Mouse (Mus musculus) forebrain, embryonic 13.5 days (tissue): ENCODE measurements around the gene Pygm. TPM values are rescaled to one million over a fixed set of nuclear protein-coding genes. Genes with fewer than 3 reads are reported as not detected.

Experiments used
- ATAC-seq: fragments of 200-750 bp; cut with Nextera tagmentation; 2 replicates; pipeline ENCODE4 v1.8.0; 2017
- H3K27ac ChIP-seq: fragments of 300-500 bp; sonication (generic); 2 replicates; pipeline ENCODE4 v1.5.1; 2015; ENCODE audit warnings: inconsistent platforms, mild to moderate bottlenecking, moderate library complexity
- H3K27me3 ChIP-seq: fragments of 300-500 bp; sonication (generic); 2 replicates; pipeline ENCODE4 v1.6.1; 2015; ENCODE audit warnings: mild to moderate bottlenecking, inconsistent platforms
- H3K36me3 ChIP-seq: fragments of 300-500 bp; sonication (generic); 2 replicates; pipeline ENCODE4 v1.6.1; 2015; ENCODE audit warnings: mild to moderate bottlenecking, inconsistent platforms; ENCODE audit not compliant: poor library complexity, severe bottlenecking
- H3K4me1 ChIP-seq: fragments of 300-500 bp; sonication (generic); 2 replicates; pipeline ENCODE4 v1.6.1; 2015; ENCODE audit warnings: inconsistent platforms
- H3K4me2 ChIP-seq: fragments of 300-500 bp; sonication (generic); 2 replicates; pipeline ENCODE4 v1.6.1; 2015; ENCODE audit warnings: inconsistent platforms, mild to moderate bottlenecking, moderate library complexity
- H3K4me3 ChIP-seq: fragments of 300-500 bp; sonication (generic); 2 replicates; pipeline ENCODE4 v1.5.1; 2015; ENCODE audit warnings: mild to moderate bottlenecking, inconsistent platforms
- H3K9ac ChIP-seq: fragments of 300-500 bp; sonication (generic); 2 replicates; pipeline ENCODE4 v1.6.1; 2015; ENCODE audit warnings: mild to moderate bottlenecking, inconsistent platforms
- H3K9me3 ChIP-seq: fragments of 300-500 bp; sonication (generic); replicated peaks from 2 replicates; pipeline ENCODE4 v1.6.1; 2016; ENCODE audit warnings: inconsistent platforms
- WGBS: fragments of 180-500 bp; shearing (Covaris S2); methylation state at CpG from one replicate; pipeline ENCODE4 v1.1.7; 2015; 5-methylcytosine and 5-hydroxymethylcytosine counted together
- polyA plus RNA-seq: library from polyadenylated mRNA; unstranded; fragments of >200 nt; fragmentation: Nextera tagmentation; extraction: Ambion mirVana; gene quantifications from 2 replicates; pipeline ENCODE4 v1.2.1, GENCODE M21; 2015

Gene Pygm
- polyA plus RNA-seq, result 2.0 and 2.1 TPM in 2 replicates

DNA sequence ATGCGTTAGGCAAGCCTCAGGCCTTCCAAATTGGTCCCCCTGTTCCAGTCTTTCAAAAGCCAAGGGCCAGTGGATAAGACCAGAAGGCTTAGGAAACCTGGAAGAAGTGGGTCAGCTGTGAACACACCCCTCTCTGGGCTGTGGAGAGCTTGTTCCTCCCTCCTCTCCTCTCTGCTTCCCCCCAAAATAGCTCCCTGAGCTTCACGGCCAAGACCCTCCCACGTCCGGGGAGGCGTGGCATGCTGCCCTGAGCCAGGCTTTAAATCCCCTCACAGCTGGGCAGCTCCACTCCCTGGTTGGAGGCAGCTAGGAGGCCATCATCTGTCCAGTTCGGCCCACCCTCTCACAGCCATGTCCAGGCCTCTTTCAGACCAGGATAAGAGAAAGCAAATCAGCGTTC lies at the start of gene Pygm:
TSS of gene Pygm (plus strand) at position 272 of the 400 bp plus-strand sequence.
- 11% methylated on average over 7 of the region's 7 CpGs for WGBS
- H3K4me2 ChIP-seq, result no peak within 1 kb of the TSS
- 0 out of 2 replicates have a peak within 1 kb of the TSS, but pooled peaks have one; percentile 21 for H3K9ac ChIP-seq
- no peak within 1 kb of the TSS for H3K4me3 ChIP-seq
- H3K36me3 ChIP-seq, result peaks cover 7% of the 10 kb centered on the region
- H3K4me1 ChIP-seq, result 0 out of 2 replicates have a peak, but pooled peaks cover 9% of the 10 kb centered on the region
- H3K9me3 ChIP-seq, result no peaks in the 10 kb centered on the region
- H3K27me3 ChIP-seq, result 0 out of 2 replicates have a peak, but pooled peaks cover 2% of the 10 kb centered on the region
- no peak for ATAC-seq
- H3K27ac ChIP-seq, result no peak within 1 kb of the TSS

DNA sequence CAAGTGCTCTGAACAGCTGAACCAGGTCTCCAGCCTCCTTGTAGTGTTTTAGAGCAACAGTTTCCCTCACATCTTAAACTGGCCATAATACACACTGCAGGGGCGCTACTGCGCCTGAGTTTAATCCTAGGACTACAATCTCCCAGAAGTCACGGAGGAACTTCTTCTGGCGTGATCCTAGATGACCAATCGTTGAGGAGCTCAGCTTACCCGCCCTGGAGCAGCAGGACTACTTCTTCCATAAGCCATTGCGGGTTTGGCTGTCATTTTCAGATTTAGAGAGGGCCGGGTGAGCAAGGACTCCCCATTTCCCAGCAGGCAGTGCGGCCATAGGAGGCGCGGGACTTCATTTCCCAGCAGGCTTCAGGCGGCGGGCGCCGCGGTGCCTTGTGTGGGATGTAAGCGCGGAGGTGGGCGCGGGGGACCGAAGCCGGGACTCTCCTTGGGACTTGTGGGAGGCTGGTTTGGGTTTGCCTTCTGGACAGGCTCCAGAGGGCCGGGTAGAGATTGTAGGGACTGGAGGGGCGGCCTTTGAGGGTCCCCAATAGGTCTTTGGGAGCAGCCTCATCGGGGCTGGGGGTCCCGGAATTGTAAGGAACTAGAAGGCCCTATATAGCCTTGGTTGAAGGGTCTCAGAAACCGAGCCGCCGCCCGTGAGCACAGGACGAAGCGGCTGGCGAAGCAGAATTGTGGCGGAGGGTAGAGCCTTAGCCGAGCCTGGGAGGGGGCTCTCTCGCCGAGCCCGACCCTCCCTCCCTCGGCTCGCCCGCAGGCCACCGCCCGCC lies 49.3 kb upstream of the Pygm start, which contains the start of gene Men1:
TSS of gene Men1 (plus strand) at position 307 of the 785 bp plus-strand sequence.
- H3K27ac ChIP-seq, result peak within 1 kb of the TSS; percentile 61
- peaks cover 33% of the 10 kb centered on the region for H3K36me3 ChIP-seq
- no peaks in the 10 kb centered on the region for H3K27me3 ChIP-seq
- H3K9ac ChIP-seq, result peak within 1 kb of the TSS; percentile 89
- peak within 1 kb of the TSS; percentile 95 for H3K4me2 ChIP-seq
- peaks cover 35% of the 10 kb centered on the region for H3K4me1 ChIP-seq
- H3K4me3 ChIP-seq, result peak within 1 kb of the TSS; percentile 78
- no peaks in the 10 kb centered on the region for H3K9me3 ChIP-seq
- WGBS, result under 1% methylated on average over 39 of the region's 43 CpGs
- ATAC-seq, result peak; percentile 95

DNA sequence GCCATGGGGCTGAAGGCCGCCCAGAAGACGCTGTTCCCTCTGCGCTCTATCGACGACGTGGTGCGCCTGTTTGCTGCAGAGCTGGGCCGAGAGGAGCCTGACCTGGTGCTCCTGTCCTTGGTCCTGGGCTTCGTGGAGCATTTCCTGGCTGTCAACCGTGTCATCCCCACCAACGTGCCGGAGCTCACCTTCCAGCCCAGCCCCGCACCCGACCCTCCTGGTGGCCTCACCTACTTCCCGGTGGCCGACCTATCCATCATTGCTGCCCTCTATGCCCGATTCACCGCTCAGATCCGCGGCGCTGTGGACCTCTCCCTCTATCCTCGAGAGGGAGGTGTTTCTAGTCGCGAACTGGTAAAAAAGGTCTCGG lies 48.8 kb upstream of the Pygm start:
- H3K4me1 ChIP-seq, result peaks cover 37% of the 10 kb centered on the region

DNA sequence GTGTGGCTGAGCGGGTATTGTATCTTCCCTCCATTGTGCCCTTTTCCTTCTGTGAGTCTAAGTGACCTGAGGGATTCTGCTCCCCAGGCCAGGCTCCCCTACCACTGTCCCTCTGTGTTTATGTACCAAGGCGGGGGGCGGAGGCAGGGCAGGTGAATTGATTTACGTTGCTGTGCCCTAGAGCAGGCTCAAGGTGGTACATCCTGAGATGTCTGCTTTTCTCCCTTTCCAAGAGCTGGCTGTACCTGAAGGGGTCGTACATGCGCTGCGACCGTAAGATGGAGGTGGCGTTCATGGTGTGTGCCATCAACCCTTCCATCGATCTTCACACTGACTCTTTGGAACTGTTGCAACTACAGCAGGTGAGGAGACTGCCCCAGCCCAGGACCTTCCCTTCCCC lies 47.3 kb upstream of the Pygm start:
- Histone ChIP-seq H3K4me1 (peaks cover 49% of the 10 kb centered on the region), H3K27me3 (no peaks in the 10 kb centered on the region), H3K4me2 (peak overlapping the region; percentile 95), H3K4me3 (peak overlapping the region; percentile 78; the same call in 1 of the 2 replicates), H3K9me3 (no peaks in the 10 kb centered on the region), H3K36me3 (peaks cover 39% of the 10 kb centered on the region), H3K9ac (peak overlapping the region; percentile 89), H3K27ac (no peak overlapping the region)
- no peak for ATAC-seq
- WGBS, result 93% methylated on average over 10 of the region's 10 CpGs

More for the DNA sequence above, 48.8 kb upstream of the Pygm start:
- Histone ChIP-seq H3K9ac (peak overlapping the region; percentile 89), H3K4me2 (peak overlapping the region; percentile 95), H3K36me3 (peaks cover 39% of the 10 kb centered on the region), H3K4me3 (peak overlapping the region; percentile 78), H3K27me3 (no peaks in the 10 kb centered on the region), H3K9me3 (no peaks in the 10 kb centered on the region), H3K27ac (peak overlapping the region; percentile 52)
- under 1% methylated on average over 24 of the region's 25 CpGs for WGBS
- no peak; the same call in 1 of the 2 replicates for ATAC-seq

DNA sequence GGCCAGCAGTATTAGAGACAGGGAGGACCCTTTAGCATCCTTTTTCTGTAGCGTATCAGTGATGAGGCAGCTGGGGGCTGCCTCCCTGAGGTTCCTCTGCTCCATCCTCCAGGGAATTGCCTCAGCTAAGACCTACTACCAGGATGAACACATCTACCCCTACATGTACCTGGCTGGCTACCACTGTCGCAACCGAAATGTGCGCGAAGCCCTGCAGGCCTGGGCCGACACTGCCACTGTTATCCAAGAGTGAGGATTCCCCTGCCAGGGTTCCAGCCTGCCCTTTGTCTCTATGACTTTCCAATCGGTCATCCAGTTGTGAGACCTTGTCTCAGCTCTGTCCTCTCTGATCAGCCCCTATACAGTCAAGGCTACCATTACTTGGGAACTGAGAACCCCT lies 46.0 kb upstream of the Pygm start:
- no peaks in the 10 kb centered on the region for H3K27me3 ChIP-seq
- no peak overlapping the region for H3K4me2 ChIP-seq
- H3K9ac ChIP-seq, result no peak overlapping the region
- peaks cover 48% of the 10 kb centered on the region for H3K4me1 ChIP-seq
- no peak overlapping the region for H3K27ac ChIP-seq
- H3K9me3 ChIP-seq, result no peaks in the 10 kb centered on the region
- no peak for ATAC-seq
- H3K36me3 ChIP-seq, result peaks cover 43% of the 10 kb centered on the region
- H3K4me3 ChIP-seq, result no peak overlapping the region
- WGBS, result 93% methylated on average over 7 of the region's 7 CpGs

DNA sequence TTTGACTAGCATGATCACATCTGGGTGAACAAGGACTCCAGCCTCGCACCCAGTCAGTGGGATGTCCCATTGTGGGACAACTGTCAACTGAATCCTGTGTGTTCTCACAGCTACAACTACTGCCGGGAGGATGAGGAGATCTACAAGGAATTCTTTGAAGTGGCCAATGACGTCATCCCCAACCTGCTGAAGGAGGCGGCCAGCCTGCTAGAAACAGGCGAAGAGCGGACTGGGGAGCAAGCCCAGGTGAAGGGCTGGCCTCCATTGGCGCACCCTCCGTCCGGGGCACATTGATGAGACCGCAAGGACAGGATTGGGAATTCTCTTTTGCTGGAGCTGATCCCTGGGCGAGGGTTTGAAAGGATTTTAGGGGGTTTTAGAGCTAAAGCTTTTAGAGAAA lies 45.5 kb upstream of the Pygm start:
- Histone ChIP-seq H3K27me3 (no peaks in the 10 kb centered on the region), H3K36me3 (peaks cover 46% of the 10 kb centered on the region), H3K4me3 (no peak overlapping the region), H3K4me1 (peaks cover 48% of the 10 kb centered on the region), H3K9ac (no peak overlapping the region), H3K27ac (no peak overlapping the region), H3K9me3 (no peaks in the 10 kb centered on the region), H3K4me2 (no peak overlapping the region)
- 90% methylated on average over 11 of the region's 11 CpGs for WGBS
- ATAC-seq, result no peak

DNA sequence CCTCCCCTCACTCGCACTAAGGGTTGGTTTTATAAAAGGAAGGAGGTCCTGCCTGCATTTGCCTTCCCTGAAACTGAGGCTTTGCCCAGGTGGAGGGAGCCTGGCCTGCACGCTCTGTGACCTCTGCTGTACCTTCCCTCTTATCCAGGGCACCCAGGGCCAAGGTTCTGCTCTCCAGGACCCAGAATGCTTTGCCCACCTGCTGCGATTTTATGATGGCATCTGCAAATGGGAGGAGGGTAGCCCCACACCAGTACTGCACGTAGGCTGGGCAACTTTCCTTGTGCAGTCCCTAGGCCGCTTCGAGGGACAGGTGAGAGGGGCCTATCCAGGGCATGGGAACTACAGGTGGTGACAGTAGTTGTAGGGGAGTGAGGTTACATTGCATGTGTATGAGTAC lies 45.0 kb upstream of the Pygm start:
- Histone ChIP-seq H3K9me3 (no peaks in the 10 kb centered on the region), H3K9ac (no peak overlapping the region), H3K27me3 (no peaks in the 10 kb centered on the region), H3K4me3 (no peak overlapping the region), H3K27ac (no peak overlapping the region), H3K4me1 (peaks cover 46% of the 10 kb centered on the region), H3K4me2 (no peak overlapping the region), H3K36me3 (peaks cover 51% of the 10 kb centered on the region)
- ATAC-seq, result no peak
- 96% methylated on average over 6 of the region's 6 CpGs for WGBS

DNA sequence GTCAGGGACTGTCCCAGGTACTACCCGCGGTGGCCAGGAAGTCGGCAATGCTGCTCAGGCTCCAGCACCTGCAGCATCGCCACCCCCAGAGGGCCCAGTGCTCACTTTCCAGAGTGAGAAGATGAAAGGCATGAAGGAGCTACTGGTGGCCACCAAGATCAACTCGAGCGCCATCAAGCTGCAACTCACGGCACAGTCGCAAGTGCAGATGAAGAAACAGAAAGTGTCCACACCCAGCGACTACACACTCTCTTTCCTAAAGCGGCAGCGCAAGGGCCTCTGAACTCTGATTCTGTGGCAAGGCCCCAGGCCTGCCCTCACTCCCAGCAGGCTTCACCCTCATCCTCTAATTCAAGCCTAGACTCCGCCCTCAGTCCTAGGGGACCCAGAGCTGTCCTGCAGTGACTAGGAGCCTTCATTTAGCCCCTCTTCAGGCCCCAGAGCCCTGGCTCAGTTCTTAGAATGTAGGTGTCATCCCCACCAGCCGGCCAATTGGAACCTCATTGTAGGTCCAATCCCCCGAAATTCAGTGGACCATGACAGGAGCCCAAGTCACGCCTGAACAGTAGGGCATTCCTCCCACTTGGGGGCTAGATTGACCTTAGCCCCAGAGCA lies 44.2 kb upstream of the Pygm start:
- H3K27me3 ChIP-seq, result no peaks in the 10 kb centered on the region
- H3K4me3 ChIP-seq, result no peak overlapping the region
- H3K4me2 ChIP-seq, result no peak overlapping the region; the same call in 1 of the 2 replicates

DNA sequence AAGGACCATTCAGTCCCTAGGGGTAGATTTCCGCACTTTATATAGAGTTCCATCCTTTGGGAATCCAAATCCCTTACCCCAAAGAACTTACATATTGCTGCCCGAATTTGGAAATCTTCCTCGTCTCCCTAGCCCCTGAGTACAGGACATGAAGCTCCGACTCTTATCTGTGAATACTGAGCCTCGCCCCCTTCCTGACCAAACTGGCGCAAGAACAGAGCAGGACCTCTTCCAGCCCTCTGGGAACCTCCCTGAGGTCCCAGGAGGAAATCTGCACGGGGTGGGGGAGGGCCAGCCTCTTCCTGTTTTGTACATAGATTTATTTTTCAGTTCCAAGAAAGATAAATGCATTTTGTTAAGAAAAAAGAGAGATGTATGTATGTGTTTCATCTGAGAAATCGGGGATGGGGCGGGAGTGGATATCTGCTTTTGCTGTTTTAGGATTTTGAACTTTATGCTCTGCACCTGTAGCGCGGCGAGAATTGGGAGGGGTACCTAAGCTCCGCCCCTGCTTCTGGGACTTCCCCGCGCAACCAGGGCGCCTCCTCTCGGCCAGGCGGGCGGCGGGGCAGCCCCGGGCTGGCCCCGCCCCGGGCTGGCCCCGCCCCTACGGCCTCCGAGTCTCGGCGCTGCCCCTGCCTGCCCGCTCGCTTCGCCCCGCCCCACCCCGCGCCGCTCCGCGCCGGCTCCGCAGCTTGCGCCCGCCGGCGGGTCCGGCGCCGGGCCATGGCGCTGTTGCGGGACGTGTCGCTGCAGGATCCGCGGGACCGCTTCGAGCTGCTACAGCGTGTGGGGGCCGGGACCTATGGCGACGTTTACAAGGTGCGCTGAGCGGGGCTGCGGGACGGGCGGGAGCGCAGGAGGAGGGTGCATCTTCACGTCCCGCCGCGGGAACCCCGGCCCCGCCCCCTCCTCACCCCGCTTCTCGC lies 43.4 kb upstream of the Pygm start, which contains the start of gene Map4k2:
TSS of gene Map4k2 (plus strand) at position 612 of the 929 bp plus-strand sequence.
- Histone ChIP-seq H3K9me3 (no peaks in the 10 kb centered on the region), H3K4me2 (peak within 1 kb of the TSS; percentile 86), H3K9ac (peak within 1 kb of the TSS; percentile 76), H3K27ac (no peak within 1 kb of the TSS), H3K27me3 (no peaks in the 10 kb centered on the region), H3K36me3 (peaks cover 67% of the 10 kb centered on the region), H3K4me3 (peak within 1 kb of the TSS; percentile 59), H3K4me1 (peaks cover 39% of the 10 kb centered on the region)
- WGBS, result 12% methylated on average over 40 of the region's 72 CpGs
- peak; percentile 78 for ATAC-seq

More for the DNA sequence above, 44.2 kb upstream of the Pygm start:
- H3K4me1 ChIP-seq, result peaks cover 42% of the 10 kb centered on the region
- H3K9me3 ChIP-seq, result no peaks in the 10 kb centered on the region
- no peak overlapping the region for H3K9ac ChIP-seq
- 64% methylated on average over 15 of the region's 15 CpGs for WGBS
- peaks cover 59% of the 10 kb centered on the region for H3K36me3 ChIP-seq
- H3K27ac ChIP-seq, result no peak overlapping the region
- no peak for ATAC-seq

DNA sequence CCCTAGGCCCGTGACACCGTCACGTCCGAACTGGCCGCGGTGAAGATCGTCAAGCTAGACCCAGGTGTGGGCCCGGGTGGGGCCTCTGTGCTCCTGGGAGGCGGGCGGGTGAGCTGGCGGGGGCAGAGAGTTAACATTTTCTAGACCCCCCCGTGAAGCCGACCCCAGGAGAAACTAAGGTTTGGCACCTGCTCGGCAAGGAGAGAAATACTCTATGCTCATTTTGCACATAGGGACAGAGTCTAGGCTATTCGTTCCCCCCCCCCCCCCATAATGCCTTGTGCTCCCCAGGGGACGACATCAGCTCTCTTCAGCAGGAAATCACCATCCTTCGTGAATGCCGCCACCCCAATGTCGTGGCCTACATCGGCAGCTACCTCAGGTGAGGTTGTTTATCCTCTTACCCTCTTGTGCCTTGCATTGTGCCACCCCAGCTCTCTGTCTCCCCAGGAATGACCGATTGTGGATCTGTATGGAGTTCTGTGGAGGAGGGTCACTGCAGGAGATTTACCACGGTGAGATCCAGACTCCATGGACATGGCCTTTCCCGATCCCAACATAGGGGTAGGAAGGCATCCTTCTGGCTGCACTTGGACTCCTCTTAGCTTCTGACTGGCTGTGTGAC lies 42.6 kb upstream of the Pygm start:
- Histone ChIP-seq H3K4me2 (peak overlapping the region; percentile 86), H3K36me3 (peaks cover 74% of the 10 kb centered on the region), H3K27ac (no peak overlapping the region), H3K9me3 (no peaks in the 10 kb centered on the region), H3K9ac (peak overlapping the region; percentile 76), H3K4me3 (peak overlapping the region; percentile 59), H3K27me3 (no peaks in the 10 kb centered on the region), H3K4me1 (peaks cover 32% of the 10 kb centered on the region)
- ATAC-seq, result no peak; the same call in 1 of the 2 replicates
- 12% methylated on average over 23 of the region's 23 CpGs for WGBS
